Mouse (Mus musculus) embryonic stem cell, embryonic (primary cell): Measurements from ENCODE around the gene Fundc2.

Experiments
- CTCF ChIA-PET, 4 experiments: fragments of 300-600 bp in 2 of 4; fragments of 350-600 bp in 2 of 4; sonication (Branson Sonifier 250); formaldehyde crosslinking; loops; one replicate each; lab custom pipeline; 2022; ENCODE audit warnings: inconsistent platforms in 2 of 4; lab: Charles Lee
- POLR2A ChIA-PET, 4 experiments: fragments of 300-600 bp in 2 of 4; fragments of 350-600 bp in 2 of 4; sonication (Branson Sonifier 250); formaldehyde crosslinking; loops; one replicate each; lab custom pipeline; 2022; ENCODE audit warnings: antibody characterized with exemption in 4 of 4, inconsistent platforms in 1 of 4; lab: Charles Lee

Fundc2 gene

DNA sequence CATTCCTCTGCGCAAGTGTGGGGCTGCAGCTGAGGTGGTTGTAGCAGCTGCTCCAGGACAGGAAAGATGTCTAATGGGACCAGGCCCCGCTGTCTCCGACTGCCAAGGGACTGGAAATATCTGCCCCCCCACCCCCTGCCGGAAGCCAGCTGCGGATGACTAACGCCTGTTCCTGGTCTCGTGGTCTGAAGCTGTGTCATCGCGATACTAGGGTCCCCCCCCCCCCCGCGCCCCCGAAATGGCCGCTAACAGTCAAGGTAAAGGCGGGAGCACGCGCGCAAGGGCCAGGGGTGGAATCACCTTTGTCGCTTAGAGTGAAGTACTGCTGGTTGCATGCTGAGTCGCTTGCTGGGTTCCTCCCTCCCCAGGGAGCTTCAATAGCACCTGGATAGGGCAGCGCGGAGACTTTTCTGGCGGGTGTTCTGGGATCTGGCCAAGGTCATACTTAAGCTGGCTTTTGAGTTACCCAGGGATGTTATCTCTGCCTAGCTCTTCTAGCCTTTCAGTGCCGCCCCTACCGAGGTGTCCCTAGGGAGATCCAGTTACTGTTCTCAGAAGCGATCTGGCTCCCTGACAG, at the start of gene Fundc2, which contains the start of gene F8:
Gene Fundc2, plus strand, starts transcription at position 205 of the 577 bp plus-strand sequence.
Gene F8, minus strand, starts transcription at position 421 of the 577 bp plus-strand sequence.
- POLR2A ChIA-PET = interaction anchor here (0.6 to 1.6 kb wide), 29 partner anchors 8 to 1385 kb away, joined by 3 to 18 read pairs (median 3); partner anchors contain the start of genes Vbp1 (in 4 of the 4), Brcc3 (in 3 of the 4), Cmc4 (in 3 of the 4) and Mtcp1 (in 3 of the 4)
- CTCF ChIA-PET = interaction anchor here in 2 of 4 experiments (0.6 to 1.0 kb wide), 3 partner anchors 9 to 292 kb away, joined by 5 to 6 read pairs (median 6); no protein-coding TSS in a partner anchor

GRCm38 (mm10) chrX:75370197-75370596, 12.0 kb upstream of the Fundc2 start:
- POLR2A ChIA-PET = no interaction called here
- CTCF ChIA-PET = no interaction called here

DNA sequence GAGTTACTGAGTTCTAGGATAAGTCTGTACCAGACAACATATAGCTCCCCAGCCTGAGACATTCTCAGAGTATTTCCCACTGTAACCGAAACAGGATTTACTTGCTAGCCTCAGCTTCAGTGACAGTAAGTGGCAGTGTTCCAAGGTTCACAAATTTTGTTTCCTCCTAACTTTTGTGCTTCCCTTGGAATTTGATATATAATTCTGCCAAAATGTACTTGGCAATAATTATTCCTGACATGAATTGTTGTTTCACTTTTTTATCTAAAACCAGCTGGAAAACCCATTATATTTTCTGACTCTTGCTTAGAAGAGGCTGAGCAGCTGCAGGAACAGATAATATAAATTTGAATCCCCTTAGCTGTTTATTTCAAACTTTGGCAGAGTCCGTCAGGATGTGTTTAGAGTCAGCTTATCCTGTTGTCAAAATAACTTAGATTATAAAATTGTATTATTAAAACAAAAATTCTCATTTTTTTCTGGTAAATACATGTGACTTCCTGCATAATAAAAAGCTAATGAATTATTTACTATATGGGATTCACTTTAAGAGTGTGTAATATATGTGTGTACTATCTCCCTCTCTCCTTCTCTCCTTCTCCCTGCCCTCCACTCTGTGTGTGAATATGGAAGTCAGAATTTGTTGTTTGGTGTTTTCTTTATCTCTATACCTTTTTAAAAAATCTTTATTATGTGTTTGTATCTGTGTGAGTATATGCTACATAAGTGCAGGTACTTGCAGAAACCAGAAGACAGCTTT, 9.4 kb upstream of the Fundc2 start:
- CTCF ChIA-PET = no interaction called here
- POLR2A ChIA-PET = interaction anchor here in 1 of 4 experiments (1.3 kb wide), 1 partner anchor 10 kb away, joined by 3 read pairs; the partner anchor contains the start of gene F8

GRCm38 (mm10) chrX:75376815-75377214, 5.4 kb upstream of the Fundc2 start:
- ChIA-PET CTCF (no interaction called here), POLR2A (no interaction called here)

GRCm38 (mm10) chrX:75381176-75381575, 1.0 kb upstream of the Fundc2 start:
- ChIA-PET POLR2A (interaction anchor here in 1 of 4 experiments (1.2 kb wide), 1 partner anchor 110 kb away, joined by 3 read pairs; no protein-coding TSS in a partner anchor), CTCF (no interaction called here)

DNA sequence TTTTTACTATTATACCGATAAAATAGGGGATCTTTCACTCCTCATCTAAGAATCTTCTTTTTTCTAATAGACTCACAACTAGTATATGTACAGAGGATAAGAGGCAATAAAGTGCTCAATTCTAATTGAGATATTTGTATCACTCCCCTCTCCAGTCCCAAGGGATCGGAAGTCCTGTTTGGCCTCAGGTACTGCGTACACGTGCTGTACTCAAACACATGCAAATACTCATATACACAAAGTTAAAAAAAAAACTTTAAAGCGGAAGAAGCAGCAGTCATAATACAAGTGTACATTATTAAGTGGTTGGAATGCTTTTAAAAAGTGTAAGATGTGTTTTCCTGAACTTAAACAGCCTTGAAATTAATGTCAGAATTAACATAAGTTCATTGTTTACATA, 500 bp upstream of the Fundc2 start:
- ChIA-PET POLR2A (interaction anchor here (0.6 to 1.6 kb wide), 18 partner anchors 12 to 286 kb away, joined by 3 to 18 read pairs (median 4); partner anchors contain the start of genes Brcc3 (in 3 of the 4), Cmc4 (in 3 of the 4), Mtcp1 (in 3 of the 4) and Dkc1 (in 2 of the 4)), CTCF (interaction anchor here in 2 of 4 experiments (0.6 to 1.0 kb wide), 2 partner anchors 10 to 293 kb away, joined by 5 to 6 read pairs; no protein-coding TSS in a partner anchor)

DNA sequence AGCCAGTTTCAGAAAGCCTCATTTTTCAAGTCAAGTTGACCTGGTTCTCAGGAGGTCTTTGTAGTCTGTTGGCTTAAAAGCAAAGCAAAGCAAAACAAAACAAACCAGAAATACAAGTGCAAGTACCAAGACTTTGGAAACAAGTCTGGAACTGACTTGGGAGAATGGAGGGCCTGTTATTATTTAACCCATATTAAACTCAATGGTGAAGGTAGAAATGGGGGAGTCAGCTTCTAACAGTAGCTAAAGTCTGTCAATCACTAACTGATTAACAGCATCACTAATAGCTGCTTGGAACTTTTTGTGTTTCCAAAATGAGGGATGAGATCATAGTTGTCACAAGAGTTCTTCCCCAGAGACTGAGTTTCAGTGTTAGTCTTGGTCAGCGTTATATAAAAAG, 17.3 kb downstream of the Fundc2 start:
- CTCF ChIA-PET = no interaction called here
- POLR2A ChIA-PET = interaction anchor here in 2 of 4 experiments (0.7 to 1.0 kb wide), 2 partner anchors 17 kb away, joined by 3 read pairs; partner anchors contain the start of genes Brcc3 (in 1 of the 2), Cmc4 (in 1 of the 2), F8 (in 1 of the 2) and Fundc2 (in 1 of the 2)

DNA sequence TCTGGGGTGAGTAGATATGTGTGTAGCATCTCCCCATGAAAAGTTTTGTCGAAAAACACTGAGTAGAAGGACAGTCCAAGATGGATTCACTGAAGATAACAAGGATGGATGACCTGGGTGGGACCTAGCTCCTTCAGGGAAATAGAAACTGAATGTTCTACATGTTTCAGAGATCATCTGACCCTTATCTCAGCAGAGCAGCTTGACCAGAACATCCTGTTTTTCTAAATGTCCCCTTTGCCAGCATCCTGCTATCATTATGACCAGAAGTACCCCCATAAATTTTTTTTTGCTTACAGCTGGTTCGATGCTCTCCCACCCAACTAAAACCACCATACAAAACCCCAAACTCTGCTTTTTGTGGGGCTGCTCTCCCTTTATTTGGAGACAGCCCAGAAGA, 20.5 kb downstream of the Fundc2 start:
- ChIA-PET CTCF (no interaction called here), POLR2A (interaction anchor here in 2 of 4 experiments (1.1 to 2.5 kb wide), 3 partner anchors 14 to 21 kb away, joined by 3 to 7 read pairs (median 4); partner anchors contain the start of genes Brcc3 (in 2 of the 2), Cmc4 (in 2 of the 2), Mtcp1 (in 2 of the 2) and F8 (in 1 of the 2))

DNA sequence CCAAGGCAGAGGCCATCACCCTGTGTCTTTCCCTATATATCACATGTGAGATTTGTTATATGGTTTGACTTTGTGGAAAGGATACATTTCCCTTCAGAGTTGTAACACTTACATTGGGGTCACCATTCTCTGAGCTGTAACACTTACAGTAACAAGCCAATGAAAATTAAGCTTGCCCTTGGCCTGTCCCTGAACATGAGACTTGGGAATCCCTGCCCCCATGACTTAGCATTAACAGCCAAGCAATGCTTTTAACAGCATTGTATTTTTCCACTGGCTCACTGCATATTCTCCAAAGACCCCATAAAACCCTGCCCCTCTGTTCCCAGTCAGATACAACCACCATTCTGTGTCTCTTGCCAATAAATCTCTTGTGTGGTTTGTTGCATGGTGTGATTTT, 21.2 kb downstream of the Fundc2 start:
- CTCF ChIA-PET = interaction anchor here in 1 of 4 experiments (0.5 kb wide), 1 partner anchor 16 kb away, joined by 3 read pairs; no protein-coding TSS in a partner anchor
- POLR2A ChIA-PET = interaction anchor here in 2 of 4 experiments (1.3 to 2.5 kb wide), 2 partner anchors 13 kb away, joined by 3 to 7 read pairs; partner anchors contain the start of genes Brcc3 (in 2 of the 2), Cmc4 (in 2 of the 2) and Mtcp1 (in 2 of the 2)

DNA sequence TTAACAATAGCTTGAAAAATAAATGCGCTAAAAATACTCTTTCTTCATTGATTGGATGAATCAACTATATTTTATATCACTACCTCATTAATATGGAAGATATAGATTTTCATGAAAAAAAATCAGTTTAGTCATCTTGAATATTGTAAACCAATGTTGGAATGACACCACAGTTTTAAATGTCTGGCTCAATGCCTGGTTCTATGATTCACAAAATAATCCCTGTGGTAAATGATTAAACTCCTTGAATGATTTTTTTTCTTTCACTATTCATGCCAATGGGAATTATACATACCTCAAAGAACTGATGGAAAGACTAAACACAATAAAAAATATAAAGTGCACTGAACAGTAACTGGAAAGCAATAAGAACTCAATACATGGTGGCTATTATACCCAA, 27.5 kb downstream of the Fundc2 start:
- ChIA-PET CTCF (no interaction called here), POLR2A (interaction anchor here in 1 of 4 experiments (0.7 kb wide), 1 partner anchor 308 kb away, joined by 3 read pairs; no protein-coding TSS in a partner anchor)

DNA sequence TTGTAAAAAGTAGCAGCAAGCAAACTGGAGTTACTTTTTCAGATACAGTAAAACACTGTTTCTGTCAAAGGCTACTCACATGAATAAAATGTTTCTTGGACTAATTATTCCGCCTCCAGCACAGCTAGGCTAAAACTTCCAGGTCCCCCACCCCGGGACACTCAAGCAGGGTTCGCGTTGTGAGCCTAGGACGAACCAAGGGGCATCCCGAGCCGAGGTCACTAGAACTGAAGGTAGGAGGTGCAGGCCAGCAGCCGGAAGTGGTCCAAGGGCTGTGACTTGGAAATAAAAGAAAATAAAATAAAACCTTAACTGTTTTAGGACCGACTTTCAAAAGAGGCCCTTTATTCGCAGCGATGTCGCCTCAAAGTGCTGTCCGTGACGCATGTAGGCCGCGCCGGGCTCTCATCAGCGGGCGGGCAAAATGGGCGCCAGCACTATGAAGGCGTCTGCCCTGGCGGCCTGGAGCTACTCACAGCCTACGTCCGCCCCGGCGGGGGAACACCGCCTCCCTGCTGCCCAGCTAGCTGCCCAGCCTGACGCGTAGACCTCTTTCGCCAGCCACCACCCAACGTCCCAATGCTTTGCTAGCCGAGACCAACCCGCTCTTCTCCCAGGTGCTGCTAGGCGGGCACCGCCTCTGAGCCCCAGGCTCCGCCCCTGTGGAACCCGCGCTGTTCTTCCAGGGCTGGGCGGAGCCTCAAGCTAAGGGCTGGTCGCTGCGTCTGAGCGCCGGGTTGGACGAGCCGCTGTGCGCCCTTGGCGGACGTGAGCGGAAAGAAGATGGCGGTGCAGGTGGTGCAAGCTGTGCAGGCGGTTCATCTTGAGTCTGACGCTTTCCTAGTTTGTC, 34.0 kb downstream of the Fundc2 start, which contains the start of the genes Cmc4, Mtcp1 and Brcc3:
Gene Cmc4, minus strand, starts transcription at position 649 of the 850 bp plus-strand sequence.
Gene Mtcp1, minus strand, starts transcription at position 653 of the 850 bp plus-strand sequence.
Gene Brcc3, plus strand, starts transcription at position 693 of the 850 bp plus-strand sequence.
- CTCF ChIA-PET = no interaction called here

More for the DNA sequence above, 34.0 kb downstream of the Fundc2 start, which contains the start of the genes Cmc4, Mtcp1 and Brcc3:
- POLR2A ChIA-PET = interaction anchor here in 3 of 4 experiments (0.7 to 2.9 kb wide), 26 partner anchors 10 to 1146 kb away, joined by 3 to 23 read pairs (median 4); partner anchors contain the start of genes F8 (in 3 of the 3), Fundc2 (in 3 of the 3), Vbp1 (in 3 of the 3) and G6pdx (in 2 of the 3)
